In the genomic region with DNA sequence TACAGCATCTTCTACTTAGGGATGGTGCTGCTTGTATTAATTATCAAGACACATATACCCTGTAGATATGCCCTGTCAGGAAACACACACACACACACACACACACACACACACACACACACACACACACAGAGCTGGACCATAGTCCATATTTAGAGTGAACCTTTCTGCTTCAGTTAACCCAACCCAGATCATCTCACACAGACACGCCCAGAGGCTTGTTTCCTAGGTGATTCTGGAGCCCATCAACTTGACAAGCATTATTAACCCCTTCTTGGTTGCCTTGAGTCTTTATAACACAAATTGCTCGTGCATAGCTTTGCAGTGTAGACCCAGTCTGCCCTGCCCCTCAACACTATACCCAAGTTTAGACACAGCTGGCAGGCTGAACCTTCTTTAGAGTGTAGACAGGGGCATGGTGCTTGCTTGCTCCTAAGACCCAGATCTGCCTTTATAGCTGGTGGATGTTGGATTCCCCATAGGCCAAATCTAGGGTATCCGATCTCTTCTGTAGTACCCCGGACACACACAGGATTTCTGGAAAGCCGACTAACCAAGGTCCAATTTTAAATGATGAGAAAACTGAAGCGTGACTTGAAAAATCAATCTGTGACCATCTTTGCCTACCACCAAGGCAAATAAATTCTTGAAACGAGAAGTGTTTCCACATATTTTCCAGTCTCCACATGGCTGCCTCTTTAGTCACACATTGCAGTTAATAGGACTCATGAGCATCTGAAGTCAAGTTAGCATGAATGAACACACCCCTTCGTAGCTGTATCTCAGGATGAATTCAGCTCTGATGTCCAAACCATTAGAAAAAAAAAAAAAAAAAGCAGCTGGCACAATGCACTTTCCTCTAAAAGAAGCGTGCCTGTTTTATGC, we compare ENCODE assay signal across 13 mouse cellular contexts. TPM values are rescaled to one million over a fixed set of nuclear protein-coding genes. Genes with fewer than 3 reads are reported as not detected.
DNase-seq lines count a peak whose midpoint lies in the region; ATAC-seq lines count a peak whose summit lies in the region.
"Had no signal": no experiment of that assay in that cellular context is flagged by ENCODE, and none has a peak within 500 bp of the region (broad histone marks: within the 10 kb centered on the region; RNA-seq: fewer than 3 reads in every experiment).

No protein-coding gene starts in this region.

- H3K9ac ChIP-seq in hindbrain, embryonic 11.5 days (ENCODE audit: low read depth, low read length): no peak overlapping the region
- H3K9ac ChIP-seq in embryonic facial prominence, embryonic 13.5 days: no peak overlapping the region
- 0 out of 2 replicates have a peak overlapping the region, but pooled peaks have one; percentile 7 for H3K9ac ChIP-seq in hindbrain, embryonic 14.5 days
- H3K9ac ChIP-seq: midbrain, embryonic 12.5 days had no signal

- no peaks in the 10 kb centered on the region for H3K9me3 ChIP-seq in hindbrain, embryonic 11.5 days (ENCODE audit: control insufficient read depth, low read length)
- H3K9me3 ChIP-seq in hindbrain, embryonic 10.5 days: no peaks in the 10 kb centered on the region
- H3K9me3 ChIP-seq in embryonic facial prominence, embryonic 13.5 days: no peaks in the 10 kb centered on the region
- no peaks in the 10 kb centered on the region for H3K9me3 ChIP-seq in hindbrain, embryonic 14.5 days (ENCODE audit: control insufficient read depth, low read length)
- H3K9me3 ChIP-seq: midbrain, embryonic 12.5 days had no signal

- no peak overlapping the region for H3K4me3 ChIP-seq in hindbrain, embryonic 11.5 days (ENCODE audit: low read depth, low read length)
- H3K4me3 ChIP-seq in hindbrain, embryonic 10.5 days: no peak overlapping the region
- no peak overlapping the region for H3K4me3 ChIP-seq in embryonic facial prominence, embryonic 13.5 days
- H3K4me3 ChIP-seq in hindbrain, embryonic 14.5 days (replicated peaks; ENCODE audit: low read length): no peak overlapping the region
- H3K4me3 ChIP-seq: midbrain, embryonic 12.5 days had no signal

- no peak for ATAC-seq in hindbrain, embryonic 11.5 days (ENCODE audit: low FRiP score)
- ATAC-seq in embryonic facial prominence, embryonic 13.5 days (ENCODE audit: insufficient number of reproducible peaks, insufficient read depth, low FRiP score, low TSS enrichment, low read depth): no peak
- no peak for ATAC-seq in hindbrain, embryonic 14.5 days (ENCODE audit: low FRiP score)

- DNase-seq in hindbrain, embryonic 11.5 days (ENCODE audit: low spot score): peak; percentile 40
- DNase-seq in hindbrain, embryonic 10.5 days (ENCODE audit: low spot score): no peak
- peak; percentile 16 for DNase-seq in MN1 (ENCODE audit: low spot score)
- no peak for DNase-seq in hindbrain, embryonic 14.5 days (ENCODE audit: low spot score)
- no peak for DNase-seq in left cerebral cortex, adult 8-10 months (ENCODE audit: low spot score in 2 of 2)
- no peak for DNase-seq in cerebellum, adult 8-10 months
- no peak for DNase-seq in cerebellum, postnatal 14 days

- H3K4me1 ChIP-seq in hindbrain, embryonic 11.5 days (replicated peaks; ENCODE audit: control insufficient read depth, insufficient read depth, low read length): no peaks in the 10 kb centered on the region
- peaks cover 20% of the 10 kb centered on the region for H3K4me1 ChIP-seq in hindbrain, embryonic 10.5 days (replicated peaks)
- peaks cover 36% of the 10 kb centered on the region for H3K4me1 ChIP-seq in embryonic facial prominence, embryonic 13.5 days
- peaks cover 23% of the 10 kb centered on the region for H3K4me1 ChIP-seq in hindbrain, embryonic 14.5 days (replicated peaks; ENCODE audit: control insufficient read depth, insufficient read depth, low read length)

- 71% methylated on average over 9 of the region's 9 CpGs for WGBS in hindbrain, embryonic 11.5 days
- WGBS in hindbrain, embryonic 10.5 days: 76% methylated on average over 9 of the region's 9 CpGs
- WGBS in embryonic facial prominence, embryonic 13.5 days: 41% methylated on average over 9 of the region's 9 CpGs
- WGBS in hindbrain, embryonic 14.5 days: 50% methylated on average over 9 of the region's 9 CpGs

- H3K4me2 ChIP-seq in hindbrain, embryonic 11.5 days (replicated peaks; ENCODE audit: low read depth, low read length): no peak overlapping the region
- peak overlapping the region; percentile 56 for H3K4me2 ChIP-seq in embryonic facial prominence, embryonic 13.5 days
- H3K4me2 ChIP-seq in hindbrain, embryonic 14.5 days (replicated peaks): peak overlapping the region; percentile 50
- H3K4me2 ChIP-seq: heart, embryonic 11.5 days had no signal

- no peaks in the 10 kb centered on the region for H3K27me3 ChIP-seq in hindbrain, embryonic 11.5 days (ENCODE audit: control insufficient read depth, insufficient read depth, low read length)
- no peaks in the 10 kb centered on the region for H3K27me3 ChIP-seq in hindbrain, embryonic 10.5 days (ENCODE audit: insufficient read depth, poor library complexity, severe bottlenecking)
- no peaks in the 10 kb centered on the region for H3K27me3 ChIP-seq in embryonic facial prominence, embryonic 13.5 days
- no peaks in the 10 kb centered on the region for H3K27me3 ChIP-seq in hindbrain, embryonic 14.5 days (ENCODE audit: control insufficient read depth, insufficient read depth, low read length)
- H3K27me3 ChIP-seq: midbrain, embryonic 12.5 days had no signal

- no peaks in the 10 kb centered on the region for H3K36me3 ChIP-seq in hindbrain, embryonic 11.5 days (ENCODE audit: control insufficient read depth, insufficient read depth, low read length)
- no peaks in the 10 kb centered on the region for H3K36me3 ChIP-seq in hindbrain, embryonic 10.5 days
- H3K36me3 ChIP-seq in embryonic facial prominence, embryonic 13.5 days: no peaks in the 10 kb centered on the region
- no peaks in the 10 kb centered on the region for H3K36me3 ChIP-seq in hindbrain, embryonic 14.5 days (replicated peaks; ENCODE audit: control insufficient read depth, insufficient read depth)
- H3K36me3 ChIP-seq: midbrain, embryonic 12.5 days had no signal

- no peak overlapping the region for H3K27ac ChIP-seq in hindbrain, embryonic 11.5 days (ENCODE audit: low read depth, low read length)
- no peak overlapping the region for H3K27ac ChIP-seq in hindbrain, embryonic 10.5 days
- peak overlapping the region; percentile 40 for H3K27ac ChIP-seq in embryonic facial prominence, embryonic 13.5 days
- 0 out of 2 replicates have a peak overlapping the region, but pooled peaks have one; percentile 18 for H3K27ac ChIP-seq in hindbrain, embryonic 14.5 days
- H3K27ac ChIP-seq: midbrain, embryonic 12.5 days had no signal

RNA-seq across cellular contexts. Expression of a gene that starts 56.3 kb away (rescaled TPM):
- 0.14 TPM in 1 of 2 replicates, not detected in the other for polyA plus RNA-seq in hindbrain, embryonic 11.5 days (2014; fragmentation: Nextera tagmentation; extraction: Ambion mirVana)
- polyA plus RNA-seq in hindbrain, embryonic 10.5 days (2016; fragmentation: Nextera tagmentation; extraction: Ambion mirVana): 0.11 TPM in 1 of 2 replicates, not detected in the other
- polyA plus RNA-seq in embryonic facial prominence, embryonic 13.5 days (2015; fragmentation: Nextera tagmentation; extraction: Ambion mirVana): not detected in 2 replicates
- 0.15 TPM in 1 of 2 replicates, not detected in the other for polyA plus RNA-seq in hindbrain, embryonic 14.5 days (2014; fragmentation: Nextera tagmentation; extraction: Ambion mirVana)
- total RNA-seq in left cerebral cortex, adult 8-10 months (2022): not detected
- total RNA-seq: ES-E14; layer of hippocampus, adult 8-10 months had no signal
- polyA plus RNA-seq: limb, embryonic 11.5 days; midbrain, embryonic 12.5 days had no signal

Comparison
In these comparisons a context has a peak if more than half of its experiments do, and no peak if none do; other contexts are left out.
1. DNase-seq: peak in hindbrain, embryonic 11.5 days (single experiment) and MN1 (single experiment); none in hindbrain, embryonic 10.5 days (single experiment), hindbrain, embryonic 14.5 days (single experiment), left cerebral cortex, adult 8-10 months (0 of 2), cerebellum, adult 8-10 months (single experiment) and cerebellum, postnatal 14 days (0 of 2).
2. H3K27ac ChIP-seq: peak in embryonic facial prominence, embryonic 13.5 days (single experiment) and hindbrain, embryonic 14.5 days (single experiment); none in hindbrain, embryonic 11.5 days (single experiment) and hindbrain, embryonic 10.5 days (single experiment).